Mouse (Mus musculus): ENCODE measurements around the gene Hist2h2ac.
"Not testable (repeated sequence)": the region's sequence is repeated elsewhere in the genome, so short reads cannot be mapped to it uniquely, and the experiment has no call there.

The Hist2h2ac gene

GRCm38 (mm10) chr3:96181510-96182381, 38.9 kb downstream of the Hist2h2ac start:
- DNase-seq (ENCODE audit: low spot score in 2 of 2), result no peak

GRCm38 (mm10) chr3:96180727-96181477, 39.8 kb downstream of the Hist2h2ac start, which contains the start of gene Sv2a:
Gene Sv2a (plus strand): TSS chr3:96181151.
- no peak for DNase-seq (ENCODE audit: low spot score in 2 of 2)

- peak; percentile 58 to 73 for DNase-seq (ENCODE audit: low spot score in 2 of 2)
Measured at GRCm38 (mm10) chr3:96179531-96179930, 41.1 kb downstream of the Hist2h2ac start.

GRCm38 (mm10) chr3:96178902-96179301, 41.8 kb downstream of the Hist2h2ac start:
- DNase-seq (ENCODE audit: low spot score in 2 of 2), result no peak

GRCm38 (mm10) chr3:96178427-96178826, 42.3 kb downstream of the Hist2h2ac start:
- DNase-seq (ENCODE audit: low spot score in 2 of 2), result no peak

- DNase-seq (ENCODE audit: low spot score in 2 of 2), result no peak
Measured at GRCm38 (mm10) chr3:96175251-96175650, 45.4 kb downstream of the Hist2h2ac start.

GRCm38 (mm10) chr3:96174042-96174441, 46.6 kb downstream of the Hist2h2ac start:
- not testable (repeated sequence) for DNase-seq (ENCODE audit: low spot score in 2 of 2)

- DNase-seq (ENCODE audit: low spot score in 2 of 2), result no peak
Measured at GRCm38 (mm10) chr3:96173185-96173584, 47.5 kb downstream of the Hist2h2ac start.

- DNase-seq (ENCODE audit: low spot score in 2 of 2), result peak; percentile 88 to 91
Measured at GRCm38 (mm10) chr3:96172197-96173178, 48.2 kb downstream of the Hist2h2ac start, which contains the start of gene Sf3b4. Gene Sf3b4 (plus strand): TSS chr3:96172332.

- DNase-seq (ENCODE audit: low spot score in 2 of 2), result no peak
Measured at GRCm38 (mm10) chr3:96171583-96172196, 49.0 kb downstream of the Hist2h2ac start.

GRCm38 (mm10) chr3:96170976-96171545, 49.6 kb downstream of the Hist2h2ac start:
- no peak for DNase-seq (ENCODE audit: low spot score in 2 of 2)
